Mouse (Mus musculus) intestine, embryonic 14.5 days (tissue): ENCODE results near the gene Ms4a18. TPM values are rescaled to one million over a fixed set of nuclear protein-coding genes. Genes with fewer than 3 reads are reported as not detected.
A peak's percentile ranks its signal among the peaks of the same experiment; 100 is the strongest.

Experiments
- ATAC-seq: fragments of 200-750 bp; cut with Nextera tagmentation; replicated peaks from 2 replicates; pipeline ENCODE4 v1.8.0; 2017; ENCODE audit warnings: low read depth, moderate number of reproducible peaks, moderate TSS enrichment, moderate library complexity; ENCODE audit not compliant: low FRiP score, low TSS enrichment
- DNase-seq: peaks from one replicate; pipeline ENCODE4 v3.0.0-alpha.2; 2018; ENCODE audit warnings: low spot score
- H3K27ac ChIP-seq: fragments of 300-500 bp; sonication (generic); 2 replicates; pipeline ENCODE4 v1.5.1; 2014; ENCODE audit warnings: low read depth, mild to moderate bottlenecking, control low read depth
- H3K27me3 ChIP-seq: fragments of 300-500 bp; sonication (generic); replicated peaks from 2 replicates; pipeline ENCODE4 v1.6.1; 2014; ENCODE audit warnings: low read length, control low read depth; ENCODE audit not compliant: control insufficient read depth, insufficient read depth
- H3K36me3 ChIP-seq: fragments of 300-500 bp; sonication (generic); 2 replicates; pipeline ENCODE4 v1.6.1; 2014; ENCODE audit warnings: low read length, control low read depth; ENCODE audit not compliant: control insufficient read depth, insufficient read depth
- H3K4me1 ChIP-seq: fragments of 300-500 bp; sonication (generic); replicated peaks from 2 replicates; pipeline ENCODE4 v1.6.1; 2014; ENCODE audit warnings: low read length, control low read depth, mixed read lengths; ENCODE audit not compliant: control insufficient read depth, insufficient read depth
- H3K4me2 ChIP-seq: fragments of 300-500 bp; sonication (generic); 2 replicates; pipeline ENCODE4 v1.6.1; 2014; ENCODE audit warnings: low read length
- H3K4me3 ChIP-seq: fragments of 300-500 bp; sonication (generic); 2 replicates; pipeline ENCODE4 v1.5.1; 2014; ENCODE audit warnings: low read depth, low read length, control low read depth, mixed read lengths
- H3K9ac ChIP-seq: fragments of 300-500 bp; sonication (generic); 2 replicates; pipeline ENCODE4 v1.6.1; 2014; ENCODE audit warnings: mild to moderate bottlenecking, low read length
- H3K9me3 ChIP-seq: fragments of 300-500 bp; sonication (generic); 2 replicates; pipeline ENCODE4 v1.6.1; 2016; ENCODE audit warnings: low read length, control low read depth; ENCODE audit not compliant: control insufficient read depth
- WGBS: fragments of 180-500 bp; shearing (Covaris S2); extraction: QIAGEN DNeasy Blood & Tissue Kit; methylation state at CpG from one replicate; pipeline ENCODE4 v1.1.7; 2014; 5-methylcytosine and 5-hydroxymethylcytosine counted together
- polyA plus RNA-seq: library from polyadenylated mRNA; unstranded; fragments of >200 nt; fragmentation: Nextera tagmentation; extraction: Ambion mirVana; gene quantifications from 2 replicates; pipeline ENCODE4 v1.2.1, GENCODE M21; 2014

Ms4a18 gene
- polyA plus RNA-seq, 1 experiment from 2014 or later, result 20.8 TPM

GRCm38 (mm10) chr19:10965721-10966120, 52.1 kb downstream of the Ms4a18 start:
- no peak for ATAC-seq
- no peaks in the 10 kb centered on the region for H3K4me1 ChIP-seq
- 91% methylated on average over 7 of the region's 7 CpGs for WGBS

GRCm38 (mm10) chr19:10959978-10960346, 57.9 kb downstream of the Ms4a18 start:
- no peaks in the 10 kb centered on the region for H3K27me3 ChIP-seq
- H3K36me3 ChIP-seq, result no peaks in the 10 kb centered on the region
- 41% methylated on average over 12 of the region's 12 CpGs for WGBS
- no peak overlapping the region for H3K9ac ChIP-seq
- H3K4me3 ChIP-seq, result no peak overlapping the region
- no peaks in the 10 kb centered on the region for H3K4me1 ChIP-seq
- H3K27ac ChIP-seq, result no peak overlapping the region
- DNase-seq, result no peak
- ATAC-seq, result no peak; the same call in 1 of the 2 replicates
- no peaks in the 10 kb centered on the region for H3K9me3 ChIP-seq
- no peak overlapping the region for H3K4me2 ChIP-seq

More at GRCm38 (mm10) chr19:10965721-10966120, 52.1 kb downstream of the Ms4a18 start:
- no peaks in the 10 kb centered on the region for H3K36me3 ChIP-seq
- no peak overlapping the region for H3K4me2 ChIP-seq
- no peaks in the 10 kb centered on the region for H3K9me3 ChIP-seq
- DNase-seq, result no peak
- H3K27ac ChIP-seq, result no peak overlapping the region
- no peak overlapping the region for H3K4me3 ChIP-seq
- no peaks in the 10 kb centered on the region for H3K27me3 ChIP-seq
- H3K9ac ChIP-seq, result no peak overlapping the region

DNA sequence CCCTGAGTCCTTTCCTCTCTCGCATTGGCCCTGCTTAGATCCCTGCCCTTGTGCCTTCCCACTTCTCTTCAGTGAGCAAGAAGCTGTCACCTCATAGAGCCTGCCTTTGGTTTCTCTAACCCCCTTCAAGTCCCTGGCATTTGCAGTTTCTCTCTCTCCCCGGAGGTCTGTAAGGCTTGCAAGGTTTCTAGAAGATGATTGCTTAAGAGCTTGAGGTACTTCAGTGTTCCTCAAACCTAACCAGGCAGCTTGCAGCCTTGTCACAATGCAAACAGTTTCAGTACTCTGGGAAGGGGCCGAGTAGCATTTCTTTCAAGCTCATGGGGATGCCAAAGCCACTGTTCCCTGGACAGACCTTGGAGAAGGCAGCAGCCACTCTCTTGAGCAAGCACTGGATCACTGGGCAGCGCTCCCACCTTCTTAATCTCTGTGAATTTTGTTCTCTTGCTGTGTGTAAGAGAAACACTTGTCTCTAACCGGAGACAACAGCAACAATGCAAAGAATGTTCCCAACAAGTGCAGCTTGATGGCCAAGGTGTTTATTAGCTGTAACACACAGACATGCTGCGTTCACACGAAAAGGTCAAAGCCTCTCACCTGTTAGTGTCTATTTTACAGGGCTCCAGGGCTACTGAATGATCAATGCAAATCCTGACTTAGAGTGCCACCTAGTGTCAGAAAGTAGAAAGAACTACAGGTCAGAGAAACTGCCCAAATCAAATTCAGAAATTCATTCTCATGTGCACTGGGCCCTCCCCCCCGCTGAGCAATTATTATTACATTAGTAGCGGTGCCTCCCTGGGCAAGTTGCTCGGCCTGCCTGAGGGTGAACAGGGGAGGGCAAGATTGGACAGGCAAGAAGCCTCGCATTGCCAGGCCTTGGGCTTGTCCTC, 58.5 kb downstream of the Ms4a18 start:
- Histone ChIP-seq H3K4me2 (no peak overlapping the region), H3K4me3 (no peak overlapping the region), H3K4me1 (no peaks in the 10 kb centered on the region), H3K9me3 (no peaks in the 10 kb centered on the region), H3K9ac (no peak overlapping the region), H3K27ac (no peak overlapping the region), H3K36me3 (no peaks in the 10 kb centered on the region), H3K27me3 (no peaks in the 10 kb centered on the region)
- ATAC-seq (peak; percentile 61), DNase-seq (no peak)
- 33% methylated on average over 11 of the region's 11 CpGs for WGBS

GRCm38 (mm10) chr19:10952021-10952939, 65.6 kb downstream of the Ms4a18 start:
- Histone ChIP-seq H3K9ac (peak overlapping the region; percentile 38; the same call in 1 of the 2 replicates), H3K27me3 (no peaks in the 10 kb centered on the region), H3K27ac (peak overlapping the region; percentile 94), H3K9me3 (no peaks in the 10 kb centered on the region), H3K36me3 (no peaks in the 10 kb centered on the region), H3K4me2 (peak overlapping the region; percentile 30), H3K4me3 (no peak overlapping the region), H3K4me1 (peaks cover 26% of the 10 kb centered on the region)
- DNase-seq (no peak), ATAC-seq (peak; percentile 48)
- 36% methylated on average over 11 of the region's 11 CpGs for WGBS

DNA sequence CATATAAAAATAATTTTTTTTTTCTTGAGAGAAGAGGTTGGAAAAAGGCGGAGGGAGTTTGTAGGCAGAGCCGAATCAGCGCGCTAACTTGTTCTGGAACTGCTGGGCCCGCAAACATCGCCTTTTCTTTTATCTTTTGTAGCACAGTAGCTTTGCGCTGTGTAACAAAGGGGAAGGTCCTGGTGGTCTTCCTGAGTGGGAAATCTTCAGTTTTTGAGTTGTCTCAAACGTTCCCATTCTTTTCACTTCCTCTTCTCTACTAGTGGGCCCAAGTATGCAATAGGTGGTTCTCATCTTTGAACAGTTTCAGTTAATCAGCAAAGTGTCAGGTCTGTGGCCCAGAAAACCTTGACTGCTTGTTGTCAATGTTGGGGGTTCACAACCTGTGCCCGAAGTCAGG, 68.3 kb downstream of the Ms4a18 start:
- no peak for ATAC-seq
- Histone ChIP-seq H3K27ac (peak overlapping the region; percentile 67), H3K27me3 (no peaks in the 10 kb centered on the region), H3K4me2 (peak overlapping the region; percentile 84), H3K4me3 (peak overlapping the region; percentile 63), H3K4me1 (peaks cover 36% of the 10 kb centered on the region), H3K36me3 (peaks cover 17% of the 10 kb centered on the region), H3K9ac (peak overlapping the region; percentile 37; the same call in 1 of the 2 replicates), H3K9me3 (no peaks in the 10 kb centered on the region)
- WGBS, result 34% methylated on average over 9 of the region's 9 CpGs
- DNase-seq, result no peak

- DNase-seq, result peak; percentile 98
- peak; percentile 97 for ATAC-seq
- 0% methylated on average over 30 of the region's 30 CpGs for WGBS
- Histone ChIP-seq H3K27ac (peak within 1 kb of the TSS; percentile 67), H3K27me3 (no peaks in the 10 kb centered on the region), H3K36me3 (peaks cover 21% of the 10 kb centered on the region), H3K4me2 (peak within 1 kb of the TSS; percentile 84), H3K4me1 (peaks cover 36% of the 10 kb centered on the region), H3K9me3 (no peaks in the 10 kb centered on the region), H3K4me3 (peak within 1 kb of the TSS; percentile 63), H3K9ac (peak within 1 kb of the TSS; percentile 74)
These were observed 68.7 kb downstream of the Ms4a18 start, which contains the start of gene Ccdc86 for GRCm38 (mm10) chr19:10949112-10949511. Gene Ccdc86 (minus strand): TSS chr19:10949266.

- ATAC-seq, result no peak
- DNase-seq, result peak; percentile 64
- H3K36me3 ChIP-seq, result peaks cover 28% of the 10 kb centered on the region
- peak overlapping the region; percentile 84 for H3K4me2 ChIP-seq
- no peak overlapping the region for H3K27ac ChIP-seq
- no peaks in the 10 kb centered on the region for H3K27me3 ChIP-seq
- peak overlapping the region; percentile 74 for H3K9ac ChIP-seq
- 0% methylated on average over 20 of the region's 20 CpGs for WGBS
- peaks cover 36% of the 10 kb centered on the region for H3K4me1 ChIP-seq
- no peaks in the 10 kb centered on the region for H3K9me3 ChIP-seq
- H3K4me3 ChIP-seq, result peak overlapping the region; percentile 63
These were observed 69.4 kb downstream of the Ms4a18 start for GRCm38 (mm10) chr19:10948416-10948815.

DNA sequence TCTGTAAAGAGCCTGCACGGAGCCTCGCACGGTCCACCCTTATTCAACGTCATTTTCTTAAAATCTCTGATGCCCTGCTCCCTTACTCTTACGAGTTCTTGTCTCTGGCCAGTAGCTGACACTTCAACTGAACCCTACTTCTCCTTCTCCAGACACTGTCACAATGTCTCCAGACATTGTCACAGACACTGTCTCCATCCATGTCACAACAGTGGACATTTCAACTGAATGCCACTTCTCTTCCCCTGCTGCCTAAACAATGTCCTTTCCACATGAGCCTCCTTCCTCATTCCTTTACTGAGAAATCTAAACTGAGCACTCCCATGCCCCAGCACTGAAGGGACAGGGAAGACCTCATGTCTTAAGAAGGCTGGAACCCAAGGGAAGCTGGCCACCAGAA, 70.6 kb downstream of the Ms4a18 start:
- DNase-seq, result no peak
- Histone ChIP-seq H3K27me3 (no peaks in the 10 kb centered on the region), H3K4me1 (peaks cover 28% of the 10 kb centered on the region), H3K4me3 (peak overlapping the region; percentile 63), H3K9me3 (no peaks in the 10 kb centered on the region), H3K36me3 (peaks cover 40% of the 10 kb centered on the region), H3K9ac (peak overlapping the region; percentile 74), H3K27ac (no peak overlapping the region), H3K4me2 (peak overlapping the region; percentile 84)
- WGBS, result 93% methylated on average over 5 of the region's 5 CpGs
- no peak for ATAC-seq
